Mouse (Mus musculus): Measurements from ENCODE around the gene Tnnt1. TPM values are rescaled to one million over a fixed set of nuclear protein-coding genes. Genes with fewer than 3 reads are reported as not detected.

The Tnnt1 gene
- total RNA-seq (2023) = 10 to 100 TPM in 1 of 2 experiments, 1 to 10 TPM in 1; 6.1 to 12.0 TPM

DNA sequence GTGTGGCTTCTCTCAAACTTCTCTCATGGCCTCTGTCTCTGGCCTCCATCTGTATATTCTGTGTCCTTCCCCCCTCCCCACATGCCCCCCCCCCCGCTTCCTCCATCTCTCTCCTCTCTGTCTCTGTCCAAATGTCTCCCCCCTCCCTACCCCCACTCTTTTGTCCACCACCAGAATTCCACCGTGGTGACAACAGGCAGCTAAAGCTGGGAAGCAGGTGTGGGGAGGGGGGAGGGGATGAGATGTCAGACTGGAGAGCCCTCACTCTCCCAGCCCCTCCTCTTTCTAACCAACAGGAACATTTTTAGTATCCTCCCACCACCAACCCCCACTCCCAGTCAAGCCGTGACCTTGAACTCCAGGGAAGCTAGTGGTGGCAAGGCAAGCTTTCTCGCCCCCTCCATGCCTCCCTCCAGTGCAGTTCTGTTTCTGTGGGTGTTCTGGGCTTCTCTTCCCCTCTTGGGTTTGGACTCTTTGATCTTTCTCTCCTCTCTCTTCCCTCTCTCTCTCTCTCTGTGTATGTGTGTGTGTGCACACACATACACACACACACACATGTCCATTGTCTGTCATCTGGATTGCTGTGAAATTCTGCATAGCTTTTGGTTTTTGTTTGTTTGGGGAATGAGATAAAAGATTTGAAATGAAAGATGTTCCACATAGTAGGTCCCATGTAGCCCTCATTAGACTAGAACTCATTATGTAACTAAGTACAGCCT lies at the start of gene Tnnt1:
Tnnt1 (minus strand) TSS at position 51 of the 719 bp plus-strand sequence.

DNA sequence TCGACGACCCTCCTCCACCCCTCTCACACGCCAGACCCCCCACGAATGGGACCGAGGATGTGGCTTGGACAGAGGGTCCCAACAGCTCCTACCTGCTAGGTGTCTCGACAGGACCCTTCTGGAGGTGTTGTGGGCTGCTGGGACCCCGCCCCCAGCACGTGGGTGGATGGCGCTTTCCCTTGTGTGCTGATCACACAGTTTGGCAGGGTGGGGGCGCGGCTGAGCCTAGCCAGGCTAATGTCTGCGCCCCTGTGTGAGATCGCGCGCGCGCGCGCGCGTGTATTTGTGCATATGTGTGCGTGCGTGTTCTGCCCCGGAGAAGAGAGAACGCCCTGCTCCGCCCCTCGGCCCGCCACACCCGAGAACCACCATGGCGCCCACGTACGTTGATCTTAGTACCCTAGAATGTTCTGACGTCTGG lies 31.0 kb upstream of the Tnnt1 start, which contains the start of gene Syt5:
Syt5 (minus strand) TSS at position 321 of the 421 bp plus-strand sequence.

GRCm38 (mm10) chr7:4532005-4532729 lies 16.0 kb upstream of the Tnnt1 start, which contains the start of gene Dnaaf3:
Gene Dnaaf3 (minus strand): TSS chr7:4532453.

GRCm38 (mm10) chr7:4524212-4524922 lies 8.2 kb upstream of the Tnnt1 start, which contains the start of gene Tnni3:
Gene Tnni3 (minus strand): TSS chr7:4524229.

GRCm38 (mm10) chr7:4501558-4502397 lies 14.4 kb downstream of the Tnnt1 start, which contains the start of gene Ppp1r12c:
Gene Ppp1r12c (minus strand): TSS chr7:4501680.

DNA sequence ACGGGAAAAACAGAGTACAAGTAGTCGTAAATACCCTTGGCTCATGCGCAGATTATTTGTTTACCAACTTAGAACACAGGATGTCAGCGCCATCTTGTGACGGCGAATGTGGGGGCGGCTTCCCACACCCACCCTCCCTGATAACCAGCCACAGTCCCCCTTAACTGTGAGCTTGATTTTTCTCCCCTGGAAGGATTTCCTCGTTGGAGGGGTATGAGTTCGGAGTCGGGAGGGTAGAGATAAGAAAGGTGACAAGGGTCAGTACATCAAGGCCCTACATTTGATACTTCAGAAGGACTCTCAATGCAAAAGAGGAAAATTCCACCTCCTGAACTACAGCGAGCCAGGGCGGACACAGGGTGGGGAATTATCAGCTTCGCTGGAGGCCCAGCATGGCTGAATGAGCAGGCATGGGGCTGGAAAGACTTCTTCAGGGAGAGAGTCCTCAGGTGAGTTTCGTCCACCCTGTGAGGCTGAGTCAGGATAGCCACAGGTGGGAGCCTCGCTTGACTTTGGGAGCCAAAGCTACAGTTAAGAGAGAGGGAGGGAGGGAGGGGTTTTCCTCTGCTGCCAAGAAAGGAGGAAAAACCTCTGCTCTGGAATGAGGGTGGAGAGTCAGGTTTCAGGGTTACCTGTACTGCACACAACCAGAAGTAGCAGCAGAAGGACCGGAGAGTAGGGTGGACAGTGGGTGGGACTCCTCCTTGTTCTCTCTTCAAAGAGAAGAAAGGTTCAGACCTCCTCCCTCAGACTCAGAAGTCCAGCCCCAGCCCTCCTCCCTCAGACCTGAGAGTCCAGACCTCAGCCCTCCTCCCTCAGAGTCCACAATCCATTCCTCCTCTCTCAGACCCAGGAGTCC lies 55.4 kb downstream of the Tnnt1 start, which contains the start of gene Eps8l1:
Eps8l1 (plus strand) TSS at position 99 of the 859 bp plus-strand sequence.

Other genes with a start within 250 kb of the Tnnt1 start
- under 1 TPM in 1 of 2 experiments, not detected in 1; 0.38 TPM for gene Ncr1, start 178.7 kb downstream of the Tnnt1 start, total RNA-seq (2023)
- gene Gp6, start 118.6 kb downstream of the Tnnt1 start, total RNA-seq (2023) = under 1 TPM; 0.07 to 0.11 TPM
- 1 to 10 TPM; 3.5 to 4.5 TPM for gene Rdh13, start 70.7 kb downstream of the Tnnt1 start, total RNA-seq (2023)
- 1 to 10 TPM; 6.2 to 9.9 TPM for gene Eps8l1, start 55.7 kb downstream of the Tnnt1 start, total RNA-seq (2023)
- gene Ppp1r12c, start 14.7 kb downstream of the Tnnt1 start, total RNA-seq (2023) = 100 to 1,000 TPM; 226 to 229 TPM
- 1 to 10 TPM; 1.1 to 1.2 TPM for gene Tnni3, start 7.8 kb upstream of the Tnnt1 start, total RNA-seq (2023)
- gene Dnaaf3, start 16.1 kb upstream of the Tnnt1 start, total RNA-seq (2023) = under 1 TPM; 0.31 to 0.71 TPM
- not detected for gene Syt5, start 31.2 kb upstream of the Tnnt1 start, total RNA-seq (2023)
- not detected for gene Ptprh, start 87.7 kb upstream of the Tnnt1 start, total RNA-seq (2023)
- 10 to 100 TPM; 17.4 to 23.2 TPM for gene Tmem86b, start 115.0 kb upstream of the Tnnt1 start, total RNA-seq (2023)
- gene Ppp6r1, start 142.6 kb upstream of the Tnnt1 start, total RNA-seq (2023) = 100 to 1,000 TPM; 146 to 160 TPM
- gene Hspbp1, start 168.7 kb upstream of the Tnnt1 start, total RNA-seq (2023) = 10 to 100 TPM; 15.2 to 16.2 TPM
- gene Brsk1, start 174.2 kb upstream of the Tnnt1 start, total RNA-seq (2023) = not detected
- gene Tmem150b, start 208.9 kb upstream of the Tnnt1 start, total RNA-seq (2023) = 10 to 100 TPM; 18.1 to 22.3 TPM
- gene Kmt5c, start 223.7 kb upstream of the Tnnt1 start, total RNA-seq (2023) = 10 to 100 TPM; 96.3 to 97.7 TPM
- gene Cox6b2, start 236.7 kb upstream of the Tnnt1 start, total RNA-seq (2023) = 10 to 100 TPM; 25.0 to 29.5 TPM